Mouse (Mus musculus) cerebral cortex, adult 2 months (tissue): ENCODE results near the gene Wdfy2.

Source experiments
- WGBS: fragments of 180-500 bp; shearing (Covaris S2); methylation state at CpG from one replicate; pipeline ENCODE4 v1.1.7; 2018; 5-methylcytosine and 5-hydroxymethylcytosine counted together

Wdfy2 gene

GRCm38 (mm10) chr14:62936631-62937380 is 99.3 kb downstream of the Wdfy2 start:
- WGBS = 89% methylated on average over 6 of the region's 6 CpGs

- WGBS = 50% methylated on average over 5 of the region's 5 CpGs
These were observed 100.2 kb downstream of the Wdfy2 start for GRCm38 (mm10) chr14:62937675-62938074.

GRCm38 (mm10) chr14:62939435-62939834 is 102.0 kb downstream of the Wdfy2 start:
- over 99% methylated on average over 3 of the region's 3 CpGs for WGBS

- WGBS = 70% methylated on average over 14 of the region's 14 CpGs
These were observed 103.1 kb downstream of the Wdfy2 start for GRCm38 (mm10) chr14:62940383-62941074.

- 77% methylated on average over 3 of the region's 3 CpGs for WGBS
These were observed 109.3 kb downstream of the Wdfy2 start for GRCm38 (mm10) chr14:62946794-62947193.

- 88% methylated on average over 9 of the region's 9 CpGs for WGBS
These were observed 118.6 kb downstream of the Wdfy2 start for GRCm38 (mm10) chr14:62956091-62956490.

GRCm38 (mm10) chr14:62963632-62964031 is 126.2 kb downstream of the Wdfy2 start:
- 87% methylated on average over 4 of the region's 4 CpGs for WGBS

- WGBS = 83% methylated on average over 5 of the region's 5 CpGs
These were observed 127.9 kb downstream of the Wdfy2 start for GRCm38 (mm10) chr14:62965342-62965741.

- 22% methylated on average over 15 of the region's 15 CpGs for WGBS
These were observed 128.5 kb downstream of the Wdfy2 start for GRCm38 (mm10) chr14:62965811-62966520.

GRCm38 (mm10) chr14:62975046-62975445 is 137.6 kb downstream of the Wdfy2 start:
- WGBS = 13% methylated on average over 5 of the region's 5 CpGs

- 46% methylated on average over 1 of the region's 1 CpGs for WGBS
These were observed 142.3 kb downstream of the Wdfy2 start for GRCm38 (mm10) chr14:62979815-62980214.

GRCm38 (mm10) chr14:62984410-62984809 is 146.9 kb downstream of the Wdfy2 start, which contains the start of gene Defb48:
Gene Defb48, minus strand, starts transcription at chr14:62984510.
- WGBS = 74% methylated on average over 1 of the region's 1 CpGs

GRCm38 (mm10) chr14:62991271-62991670 is 153.8 kb downstream of the Wdfy2 start:
- 80% methylated on average over 3 of the region's 3 CpGs for WGBS

GRCm38 (mm10) chr14:62991849-62992510 is 154.5 kb downstream of the Wdfy2 start:
- 78% methylated on average over 7 of the region's 7 CpGs for WGBS

GRCm38 (mm10) chr14:62997777-62998176 is 160.3 kb downstream of the Wdfy2 start, which contains the start of gene Defb47:
Gene Defb47, plus strand, starts transcription at chr14:62998077.
- 89% methylated on average over 8 of the region's 8 CpGs for WGBS

- 95% methylated on average over 4 of the region's 4 CpGs for WGBS
These were observed 161.5 kb downstream of the Wdfy2 start for GRCm38 (mm10) chr14:62998977-62999376.

- 43% methylated on average over 2 of the region's 2 CpGs for WGBS
These were observed 165.1 kb downstream of the Wdfy2 start for GRCm38 (mm10) chr14:63002588-63002987.
